Mouse (Mus musculus): Measurements from ENCODE around the gene Polq.

DNA sequence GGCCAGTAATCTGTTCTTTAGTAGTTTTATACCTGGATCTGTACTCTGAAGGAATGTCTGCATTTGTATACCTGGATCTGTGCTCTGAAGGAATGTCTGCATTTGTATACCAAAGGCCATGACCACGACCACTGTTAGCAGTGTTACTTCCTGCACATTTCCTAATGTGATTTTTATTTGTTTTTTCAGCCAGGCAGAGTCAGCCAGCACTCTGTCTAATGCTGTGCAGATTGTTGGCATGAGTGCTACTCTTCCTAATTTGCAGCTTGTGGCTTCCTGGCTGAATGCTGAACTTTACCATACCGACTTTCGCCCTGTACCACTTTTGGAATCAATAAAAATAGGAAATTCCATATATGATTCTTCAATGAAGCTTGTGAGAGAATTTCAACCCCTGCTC is 16.0 kb downstream of the Polq start:
- TF ChIP-seq USF1 (IDR thresholded peaks at IDR 0.05; ENCODE audit: low read depth) (no peak), POLR2A (IDR thresholded peaks at IDR 0.05; ENCODE audit: insufficient read length, low read depth) (no peak), MYOD1 (IDR thresholded peaks at IDR 0.05; ENCODE audit: control insufficient read depth in 1 of 3, insufficient read length in 2 of 3, low read depth in 2 of 3) (no peak), TCF12 (IDR thresholded peaks at IDR 0.05; ENCODE audit: insufficient read depth, poor library complexity, severe bottlenecking) (no peak), MAX (IDR thresholded peaks at IDR 0.05; ENCODE audit: low read depth) (no peak), CEBPB (IDR thresholded peaks at IDR 0.05; ENCODE audit: insufficient read depth, poor library complexity, severe bottlenecking) (no peak)
